Mouse (Mus musculus): ENCODE results near the gene Olfr345. TPM values are rescaled to one million over a fixed set of nuclear protein-coding genes. Genes with fewer than 3 reads are reported as not detected.

The Olfr345 gene
- not detected in 2 replicates for polyA plus RNA-seq (2012; rRNA removed)

DNA sequence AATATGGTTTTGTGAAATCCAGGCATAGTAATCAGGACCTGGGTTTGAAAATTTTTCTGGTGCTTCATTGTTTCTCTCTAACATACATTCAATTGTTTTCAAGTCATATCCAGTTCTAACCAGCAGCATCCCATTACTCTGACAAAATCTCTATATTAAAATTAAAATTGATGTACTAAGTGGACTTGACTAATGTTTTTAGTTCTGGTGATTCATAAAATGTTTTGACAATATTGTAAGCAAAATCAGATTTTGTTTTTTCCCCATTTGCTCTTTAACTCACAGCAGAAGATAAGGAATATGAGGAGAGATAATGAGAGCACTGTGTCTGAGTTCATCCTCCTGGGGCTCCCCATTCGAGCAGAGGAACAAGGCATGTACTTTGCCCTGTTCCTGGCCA lies at the start of gene Olfr345:
TSS of gene Olfr345 (plus strand) at position 301 of the 400 bp plus-strand sequence.

DNA sequence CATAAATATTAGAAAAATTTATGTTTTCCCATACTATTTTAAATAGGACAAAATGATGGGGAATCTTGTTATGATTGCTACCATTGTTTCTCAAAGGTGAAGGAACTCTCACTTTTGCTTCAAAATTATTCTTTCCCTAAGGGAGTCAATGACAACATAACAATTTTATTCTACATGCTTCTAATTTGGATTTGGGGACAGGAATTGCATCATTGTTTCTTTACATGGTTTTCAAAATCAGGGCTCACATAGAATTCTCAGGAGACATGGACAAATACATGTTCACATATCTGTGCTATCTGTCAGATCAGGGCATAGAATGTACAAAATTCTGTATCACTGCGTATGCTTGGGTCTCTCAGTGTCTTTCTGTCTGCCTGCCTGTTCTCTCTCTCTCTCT lies 45.6 kb downstream of the Olfr345 start, which contains the start of gene Olfr346:
TSS of gene Olfr346 (plus strand) at position 301 of the 400 bp plus-strand sequence.

Other genes with a start within 250 kb of the Olfr345 start
- gene Olfr339, start 221.1 kb upstream of the Olfr345 start, polyA plus RNA-seq (2012; rRNA removed), result not detected in 2 replicates
- not detected in 2 replicates for gene Olfr340, start 187.5 kb upstream of the Olfr345 start, polyA plus RNA-seq (2012; rRNA removed)
- not detected in 2 replicates for gene Olfr341, start 157.6 kb upstream of the Olfr345 start, polyA plus RNA-seq (2012; rRNA removed)
- not detected in 2 replicates for gene Olfr342, start 115.0 kb upstream of the Olfr345 start, polyA plus RNA-seq (2012; rRNA removed)
- gene Olfr344, start 73.4 kb upstream of the Olfr345 start, polyA plus RNA-seq (2012; rRNA removed), result not detected in 2 replicates
- not detected in 2 replicates for gene Olfr346, start 45.7 kb downstream of the Olfr345 start, polyA plus RNA-seq (2012; rRNA removed)
- gene Olfr347, start 91.9 kb downstream of the Olfr345 start, polyA plus RNA-seq (2012; rRNA removed), result not detected in 2 replicates
- not detected in 2 replicates for gene Olfr348, start 144.2 kb downstream of the Olfr345 start, polyA plus RNA-seq (2012; rRNA removed)
- not detected in 2 replicates for gene Olfr50, start 150.5 kb downstream of the Olfr345 start, polyA plus RNA-seq (2012; rRNA removed)
- gene Olfr3, start 177.0 kb downstream of the Olfr345 start, polyA plus RNA-seq (2012; rRNA removed), result not detected in 2 replicates
- gene Olfr350, start 206.3 kb downstream of the Olfr345 start, polyA plus RNA-seq (2012; rRNA removed), result not detected in 2 replicates
- not detected in 2 replicates for gene Olfr351, start 222.6 kb downstream of the Olfr345 start, polyA plus RNA-seq (2012; rRNA removed)
- not detected in 2 replicates for gene Olfr352, start 228.4 kb downstream of the Olfr345 start, polyA plus RNA-seq (2012; rRNA removed)